Mouse (Mus musculus): ENCODE measurements at regions not wholly inside any gene's neighbourhood (a gene's known extent, or its start where the extent isn't known, plus 50 kb on each side); places are given as distances from the start of the nearest gene placed in this dataset.
A peak's percentile ranks its signal among the peaks of the same experiment; 100 is the strongest.

GRCm38 (mm10) chr13:110854213-110854612, 400.6 kb upstream of the Actbl2 start:
- Histone ChIP-seq H3K27me3 (replicated peaks; ENCODE audit: control insufficient read depth, insufficient read depth, low read length) (no peaks in the 10 kb centered on the region), H3K4me1 (ENCODE audit: control insufficient read depth, insufficient read depth, low read length) (no peaks in the 10 kb centered on the region), H3K4me3 (ENCODE audit: insufficient read depth, low read depth, low read length) (no peak overlapping the region), H3K27ac (ENCODE audit: insufficient read depth, low read depth, low read length) (no peak overlapping the region), H3K36me3 (ENCODE audit: control insufficient read depth, insufficient read depth, low read length) (no peaks in the 10 kb centered on the region)
- 39% methylated on average over 1 of the region's 1 CpGs for WGBS
- peak; percentile 13 for DNase-seq
- TF ChIP-seq CTCF (conservative IDR thresholded peaks at IDR 0.05; ENCODE audit: insufficient read depth, insufficient read length, low read depth, low read length) (no peak), POLR2A (IDR thresholded peaks at IDR 0.05; ENCODE audit: low read depth, low read length) (no peak)

- Histone ChIP-seq H3K27ac (ENCODE audit: insufficient read depth, low read depth, low read length) (no peak overlapping the region), H3K36me3 (ENCODE audit: control insufficient read depth, insufficient read depth, low read length) (no peaks in the 10 kb centered on the region), H3K4me1 (ENCODE audit: control insufficient read depth, insufficient read depth, low read length) (no peaks in the 10 kb centered on the region), H3K4me3 (ENCODE audit: insufficient read depth, low read depth, low read length) (no peak overlapping the region), H3K27me3 (replicated peaks; ENCODE audit: control insufficient read depth, insufficient read depth, low read length) (no peaks in the 10 kb centered on the region)
- TF ChIP-seq POLR2A (IDR thresholded peaks at IDR 0.05; ENCODE audit: low read depth, low read length) (no peak), CTCF (conservative IDR thresholded peaks at IDR 0.05; ENCODE audit: insufficient read depth, insufficient read length, low read depth, low read length) (no peak)
- DNase-seq, result no peak
- 45% methylated on average over 4 of the region's 4 CpGs for WGBS
Observed at GRCm38 (mm10) chr13:110865902-110866512, 388.8 kb upstream of the Actbl2 start.

DNA sequence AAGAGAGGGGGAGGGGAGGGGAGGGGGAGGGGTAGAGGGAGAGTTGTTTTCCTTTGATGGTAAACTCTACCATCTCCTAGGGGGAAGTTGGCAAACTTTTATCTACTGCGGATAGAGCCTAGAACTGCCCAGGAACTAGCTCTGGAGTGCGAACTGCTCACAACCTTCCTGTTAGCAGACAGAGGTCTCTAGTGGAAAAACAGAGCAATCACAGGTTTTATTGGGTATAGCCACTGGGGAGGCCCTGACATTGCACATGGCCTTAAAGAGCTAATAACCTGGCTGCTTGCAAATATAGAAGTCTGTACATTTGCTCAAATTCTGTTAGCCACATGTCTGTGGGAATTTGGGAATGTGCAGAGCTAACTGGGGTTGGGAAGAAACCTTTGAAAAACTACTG, 388.1 kb upstream of the Actbl2 start:
- peak; percentile 12 for DNase-seq
- Histone ChIP-seq H3K27ac (ENCODE audit: insufficient read depth, low read depth, low read length) (no peak overlapping the region), H3K36me3 (ENCODE audit: control insufficient read depth, insufficient read depth, low read length) (no peaks in the 10 kb centered on the region), H3K4me3 (ENCODE audit: insufficient read depth, low read depth, low read length) (no peak overlapping the region), H3K4me1 (ENCODE audit: control insufficient read depth, insufficient read depth, low read length) (no peaks in the 10 kb centered on the region), H3K27me3 (replicated peaks; ENCODE audit: control insufficient read depth, insufficient read depth, low read length) (no peaks in the 10 kb centered on the region)
- TF ChIP-seq CTCF (conservative IDR thresholded peaks at IDR 0.05; ENCODE audit: insufficient read depth, insufficient read length, low read depth, low read length) (peak; percentile 34), POLR2A (IDR thresholded peaks at IDR 0.05; ENCODE audit: low read depth, low read length) (no peak)
- WGBS, result 31% methylated on average over 2 of the region's 2 CpGs

GRCm38 (mm10) chr13:110871125-110871775, 383.6 kb upstream of the Actbl2 start:
- Histone ChIP-seq H3K36me3 (ENCODE audit: control insufficient read depth, insufficient read depth, low read length) (no peaks in the 10 kb centered on the region), H3K27me3 (replicated peaks; ENCODE audit: control insufficient read depth, insufficient read depth, low read length) (no peaks in the 10 kb centered on the region), H3K4me3 (ENCODE audit: insufficient read depth, low read depth, low read length) (no peak overlapping the region), H3K27ac (ENCODE audit: insufficient read depth, low read depth, low read length) (no peak overlapping the region), H3K4me1 (ENCODE audit: control insufficient read depth, insufficient read depth, low read length) (no peaks in the 10 kb centered on the region)
- WGBS, result 73% methylated on average over 4 of the region's 4 CpGs
- DNase-seq, result no peak
- TF ChIP-seq POLR2A (IDR thresholded peaks at IDR 0.05; ENCODE audit: low read depth, low read length), result no peak
- TF ChIP-seq CTCF (conservative IDR thresholded peaks at IDR 0.05; ENCODE audit: insufficient read depth, insufficient read length, low read depth, low read length), result no peak

- WGBS, result 60% methylated on average over 1 of the region's 1 CpGs
- Histone ChIP-seq H3K36me3 (ENCODE audit: control insufficient read depth, insufficient read depth, low read length) (no peaks in the 10 kb centered on the region), H3K4me3 (ENCODE audit: insufficient read depth, low read depth, low read length) (no peak overlapping the region), H3K27me3 (replicated peaks; ENCODE audit: control insufficient read depth, insufficient read depth, low read length) (no peaks in the 10 kb centered on the region), H3K27ac (ENCODE audit: insufficient read depth, low read depth, low read length) (no peak overlapping the region), H3K4me1 (ENCODE audit: control insufficient read depth, insufficient read depth, low read length) (no peaks in the 10 kb centered on the region)
- TF ChIP-seq POLR2A (IDR thresholded peaks at IDR 0.05; ENCODE audit: low read depth, low read length) (no peak), CTCF (conservative IDR thresholded peaks at IDR 0.05; ENCODE audit: insufficient read depth, insufficient read length, low read depth, low read length) (no peak)
- no peak for DNase-seq
Observed at GRCm38 (mm10) chr13:110871776-110872135, 383.1 kb upstream of the Actbl2 start.

DNA sequence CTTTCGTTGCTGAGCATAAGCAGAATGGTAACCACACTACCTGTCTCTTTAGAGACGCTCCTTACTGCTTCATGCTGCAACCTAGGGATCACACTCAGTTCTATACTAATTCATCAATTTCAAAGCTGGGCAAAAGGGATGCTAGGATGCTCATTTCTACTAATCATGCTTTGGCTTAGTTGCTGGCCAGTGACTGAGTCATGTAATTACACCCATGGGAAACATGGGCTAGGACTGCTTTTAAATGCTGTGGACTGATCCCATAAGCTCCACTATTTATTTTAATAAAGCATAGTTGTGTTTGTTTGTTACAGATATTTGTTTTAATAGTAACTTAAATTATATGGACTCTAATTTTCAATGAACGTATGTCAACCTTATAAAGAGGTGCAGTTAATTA, 373.2 kb upstream of the Actbl2 start:
- no peak overlapping the region for H3K4me3 ChIP-seq (ENCODE audit: insufficient read depth, low read depth, low read length)
- 89% methylated on average over 3 of the region's 3 CpGs for whole genome bisulfite sequencing
- H3K4me1 ChIP-seq (ENCODE audit: control insufficient read depth, insufficient read depth, low read length), result no peaks in the 10 kb centered on the region
- no peak for DNase-seq
- no peak overlapping the region for H3K27ac ChIP-seq (ENCODE audit: insufficient read depth, low read depth, low read length)
- H3K36me3 ChIP-seq (ENCODE audit: control insufficient read depth, insufficient read depth, low read length), result no peaks in the 10 kb centered on the region
- no peaks in the 10 kb centered on the region; the same call in 1 of the 2 replicates for H3K27me3 ChIP-seq (replicated peaks; ENCODE audit: control insufficient read depth, insufficient read depth, low read length)
- TF ChIP-seq CTCF (conservative IDR thresholded peaks at IDR 0.05; ENCODE audit: insufficient read depth, insufficient read length, low read depth, low read length) (no peak), POLR2A (IDR thresholded peaks at IDR 0.05; ENCODE audit: low read depth, low read length) (no peak)

- no peak for DNase-seq
- no peak overlapping the region for H3K27ac ChIP-seq (ENCODE audit: insufficient read depth, low read depth, low read length)
- no peaks in the 10 kb centered on the region; the same call in 1 of the 2 replicates for H3K27me3 ChIP-seq (replicated peaks; ENCODE audit: control insufficient read depth, insufficient read depth, low read length)
- H3K4me1 ChIP-seq (ENCODE audit: control insufficient read depth, insufficient read depth, low read length), result no peaks in the 10 kb centered on the region
- WGBS, result 32% methylated on average over 3 of the region's 3 CpGs
- H3K4me3 ChIP-seq (ENCODE audit: insufficient read depth, low read depth, low read length), result no peak overlapping the region
- TF ChIP-seq CTCF (conservative IDR thresholded peaks at IDR 0.05; ENCODE audit: insufficient read depth, insufficient read length, low read depth, low read length) (no peak), POLR2A (IDR thresholded peaks at IDR 0.05; ENCODE audit: low read depth, low read length) (no peak)
- no peaks in the 10 kb centered on the region for H3K36me3 ChIP-seq (ENCODE audit: control insufficient read depth, insufficient read depth, low read length)
Observed at GRCm38 (mm10) chr13:110882173-110882572, 372.6 kb upstream of the Actbl2 start.

Measured in kidney, adult 2 months (tissue).